Mouse (Mus musculus) forebrain, embryonic 10.5 days (tissue): ENCODE measurements around the gene Tuba1c. TPM values are rescaled to one million over a fixed set of nuclear protein-coding genes. Genes with fewer than 3 reads are reported as not detected.
"Not testable (repeated sequence)": the region's sequence is repeated elsewhere in the genome, so short reads cannot be mapped to it uniquely, and the experiment has no call there.

Experiments
- DNase-seq: peaks from one replicate; pipeline ENCODE4 v3.0.0-alpha.2; 2017; ENCODE audit warnings: low spot score; ENCODE audit errors: extremely low spot score
- H3K27ac ChIP-seq: fragments of 300-500 bp; sonication (generic); 2 replicates; pipeline ENCODE4 v1.5.1; 2016; ENCODE audit warnings: mild to moderate bottlenecking
- H3K27me3 ChIP-seq: fragments of 300-500 bp; sonication (generic); 2 replicates; pipeline ENCODE4 v1.6.1; 2016; ENCODE audit warnings: mild to moderate bottlenecking; ENCODE audit not compliant: poor library complexity, severe bottlenecking
- H3K36me3 ChIP-seq: fragments of 300-500 bp; sonication (generic); replicated peaks from 2 replicates; pipeline ENCODE4 v1.6.1; 2016; ENCODE audit warnings: mild to moderate bottlenecking, moderate library complexity
- H3K4me1 ChIP-seq: fragments of 300-500 bp; sonication (generic); 2 replicates; pipeline ENCODE4 v1.6.1; 2016
- H3K4me3 ChIP-seq: fragments of 300-500 bp; sonication (generic); 2 replicates; pipeline ENCODE4 v1.5.1; 2016; ENCODE audit warnings: mild to moderate bottlenecking, moderate library complexity
- H3K9me3 ChIP-seq: fragments of 300-500 bp; sonication (generic); 2 replicates; pipeline ENCODE4 v1.6.1; 2016; ENCODE audit warnings: mild to moderate bottlenecking, moderate library complexity
- WGBS: fragments of 180-500 bp; shearing (Covaris S2); methylation state at CpG from one replicate; pipeline ENCODE4 v1.1.7; 2016; 5-methylcytosine and 5-hydroxymethylcytosine counted together
- polyA plus RNA-seq: library from polyadenylated mRNA; unstranded; fragments of >200 nt; fragmentation: Nextera tagmentation; extraction: Ambion mirVana; gene quantifications from 2 replicates; pipeline ENCODE4 v1.2.1, GENCODE M21; 2016

Tuba1c gene
- polyA plus RNA-seq, 1 experiment from 2014 or later: 171 TPM

DNA sequence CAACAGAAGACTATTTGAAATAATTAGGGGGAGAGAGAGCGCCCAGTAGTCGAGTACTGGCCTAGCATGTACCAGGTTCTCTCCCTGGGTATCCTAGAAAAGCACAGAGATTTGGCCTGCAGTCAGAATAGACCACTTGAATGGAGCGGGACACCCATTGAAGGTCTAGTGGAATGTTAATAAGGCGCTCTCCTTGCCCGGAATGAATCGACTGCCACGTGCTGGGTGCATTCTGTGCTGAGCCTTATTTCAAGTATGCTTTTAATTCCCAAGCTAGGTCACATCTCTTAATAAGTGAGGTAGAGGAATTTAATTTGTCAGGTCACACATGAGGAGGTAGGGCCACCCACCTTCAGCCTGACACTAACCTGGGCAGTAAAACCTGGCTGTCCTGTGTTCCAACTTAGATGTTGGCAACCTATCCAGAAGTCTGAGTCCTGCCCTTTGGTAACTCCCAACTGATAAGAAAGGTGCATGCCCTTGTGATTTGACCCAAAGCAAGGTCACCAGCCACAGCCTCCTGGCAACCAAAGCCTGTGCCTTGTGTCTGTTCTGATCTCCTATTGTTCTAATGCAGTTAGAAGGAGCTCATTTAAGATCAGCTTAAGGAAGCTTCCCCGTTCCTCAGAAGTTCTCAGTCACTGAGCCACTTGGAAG, 6.7 kb downstream of the Tuba1c start:
- peaks cover 2% of the 10 kb centered on the region; the same call in 1 of the 2 replicates for H3K27me3 ChIP-seq
- WGBS: 88% methylated on average over 8 of the region's 8 CpGs
- peaks cover 51% of the 10 kb centered on the region for H3K36me3 ChIP-seq
- no peak overlapping the region for H3K27ac ChIP-seq
- no peak for DNase-seq
- H3K9me3 ChIP-seq: no peaks in the 10 kb centered on the region
- H3K4me1 ChIP-seq: peaks cover 27% of the 10 kb centered on the region
- H3K4me3 ChIP-seq: no peak overlapping the region

DNA sequence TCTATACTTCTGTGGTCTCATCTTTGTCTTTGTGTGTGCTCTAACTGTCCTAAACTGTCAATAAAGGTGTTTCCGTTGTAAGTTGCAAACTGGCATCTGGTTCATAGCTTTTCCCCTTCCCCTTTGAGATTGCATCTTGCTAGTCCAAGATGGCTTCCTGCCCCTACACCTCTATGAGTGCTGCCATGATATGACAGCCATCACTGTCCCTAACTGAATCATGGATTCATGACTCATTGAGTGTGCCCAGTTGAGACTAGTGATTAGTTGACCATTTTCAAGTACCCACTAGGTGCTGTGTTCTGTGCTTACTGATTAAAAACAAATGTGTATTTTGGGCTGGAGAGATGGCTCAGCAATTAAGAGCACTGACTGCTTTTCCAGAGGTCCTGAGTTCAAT, 8.3 kb downstream of the Tuba1c start:
- Histone ChIP-seq H3K9me3 (no peaks in the 10 kb centered on the region), H3K4me1 (peaks cover 15% of the 10 kb centered on the region), H3K27me3 (peaks cover 14% of the 10 kb centered on the region; the same call in 1 of the 2 replicates), H3K27ac (no peak overlapping the region), H3K36me3 (peaks cover 48% of the 10 kb centered on the region), H3K4me3 (no peak overlapping the region)
- WGBS: 93% methylated on average over 1 of the region's 1 CpGs
- DNase-seq: no peak

DNA sequence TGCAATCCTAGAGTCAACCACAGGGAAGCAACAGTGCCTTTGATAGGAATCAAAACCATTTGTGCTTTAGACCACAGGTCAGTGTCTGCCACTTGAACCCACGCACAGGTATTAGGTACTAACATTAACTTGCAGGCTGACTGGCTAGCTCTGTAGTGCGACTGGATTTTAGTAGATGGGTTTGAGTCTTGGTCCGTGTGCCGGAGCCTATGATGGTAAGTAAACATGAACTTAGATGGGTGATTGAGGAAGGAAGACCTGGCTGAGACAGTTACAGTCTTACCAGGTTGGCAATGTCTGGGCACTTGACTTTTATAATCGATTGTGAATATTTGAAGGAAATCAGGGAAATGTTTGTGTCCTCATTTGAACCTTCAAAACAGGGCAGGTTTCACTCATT, 9.1 kb downstream of the Tuba1c start:
- H3K4me1 ChIP-seq: peaks cover 12% of the 10 kb centered on the region
- H3K36me3 ChIP-seq: peaks cover 43% of the 10 kb centered on the region
- no peak for DNase-seq
- 92% methylated on average over 5 of the region's 5 CpGs for WGBS
- peaks cover 14% of the 10 kb centered on the region; the same call in 1 of the 2 replicates for H3K27me3 ChIP-seq
- H3K27ac ChIP-seq: no peak overlapping the region
- H3K9me3 ChIP-seq: no peaks in the 10 kb centered on the region
- no peak overlapping the region for H3K4me3 ChIP-seq

DNA sequence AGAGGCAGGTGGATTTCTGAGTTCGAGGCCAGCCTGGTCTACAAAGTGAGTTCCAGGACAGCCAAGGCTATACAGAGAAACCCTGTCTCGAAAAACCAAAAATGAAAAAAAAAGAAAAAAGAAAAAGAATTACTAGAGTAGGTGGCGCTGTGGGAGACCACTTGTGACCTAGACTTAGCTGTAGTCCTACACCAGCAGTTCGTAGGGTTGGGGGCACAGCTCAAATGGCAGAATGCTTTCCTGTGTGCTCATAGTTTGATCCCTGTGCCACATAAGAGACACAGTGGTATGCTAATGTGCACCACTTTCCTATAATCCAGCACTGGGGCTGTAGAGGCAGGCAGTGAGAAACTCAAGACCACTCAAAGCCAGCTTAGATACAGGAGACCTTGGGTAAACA, 9.6 kb downstream of the Tuba1c start:
- Histone ChIP-seq H3K27ac (no peak overlapping the region), H3K4me3 (no peak overlapping the region), H3K4me1 (peaks cover 12% of the 10 kb centered on the region), H3K36me3 (peaks cover 41% of the 10 kb centered on the region), H3K27me3 (peaks cover 14% of the 10 kb centered on the region; the same call in 1 of the 2 replicates), H3K9me3 (no peaks in the 10 kb centered on the region)
- WGBS: 84% methylated on average over 4 of the region's 4 CpGs
- no peak for DNase-seq

DNA sequence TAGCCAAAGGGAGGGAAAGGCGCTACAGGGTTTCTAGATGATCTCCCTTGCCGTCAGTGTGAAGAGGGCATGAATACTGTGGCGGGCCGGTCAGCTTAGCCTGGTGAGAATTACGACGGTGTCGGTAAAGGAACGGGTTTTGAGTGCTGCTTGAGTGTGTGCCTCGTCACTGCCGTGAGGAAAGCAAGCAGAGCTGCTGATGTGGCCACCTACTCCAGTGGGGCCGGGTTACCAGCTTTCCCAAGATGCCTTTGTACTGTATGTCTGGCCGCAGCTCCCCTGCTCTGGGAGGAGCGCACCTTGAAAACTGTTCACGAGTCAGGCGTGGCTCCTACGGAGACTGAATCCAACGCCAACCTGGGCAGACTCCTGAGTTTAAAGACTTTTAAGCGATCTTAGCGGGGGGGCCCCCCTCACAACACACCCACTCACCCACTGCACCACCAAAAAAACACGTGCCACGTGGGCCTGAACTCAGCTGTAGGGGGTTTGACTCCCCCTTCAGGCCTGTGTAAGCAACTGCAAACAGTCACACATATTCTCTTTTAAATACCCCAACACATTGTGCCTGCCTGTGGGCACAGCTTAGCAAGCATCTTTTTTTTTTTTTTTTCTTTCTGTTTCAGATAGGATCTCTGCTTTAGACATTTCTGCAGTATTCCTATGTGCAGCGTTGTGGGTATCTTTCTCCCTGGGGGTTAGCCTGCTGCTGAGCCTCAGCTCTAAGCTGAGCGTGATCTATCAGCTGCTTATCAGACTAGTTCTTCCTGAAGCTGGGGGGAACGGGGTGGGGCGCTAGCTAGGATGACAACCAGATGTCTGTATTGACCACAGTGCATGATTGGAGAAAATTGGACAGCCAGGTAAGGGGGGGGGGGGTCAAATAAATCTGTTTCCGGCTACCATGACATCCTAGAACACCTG, 10.6 kb downstream of the Tuba1c start:
- Histone ChIP-seq H3K36me3 (peaks cover 31% of the 10 kb centered on the region), H3K27ac (no peak overlapping the region), H3K9me3 (no peaks in the 10 kb centered on the region), H3K4me3 (no peak overlapping the region), H3K4me1 (peaks cover 19% of the 10 kb centered on the region), H3K27me3 (peaks cover 14% of the 10 kb centered on the region; the same call in 1 of the 2 replicates)
- WGBS: 75% methylated on average over 26 of the region's 26 CpGs
- DNase-seq: no peak

DNA sequence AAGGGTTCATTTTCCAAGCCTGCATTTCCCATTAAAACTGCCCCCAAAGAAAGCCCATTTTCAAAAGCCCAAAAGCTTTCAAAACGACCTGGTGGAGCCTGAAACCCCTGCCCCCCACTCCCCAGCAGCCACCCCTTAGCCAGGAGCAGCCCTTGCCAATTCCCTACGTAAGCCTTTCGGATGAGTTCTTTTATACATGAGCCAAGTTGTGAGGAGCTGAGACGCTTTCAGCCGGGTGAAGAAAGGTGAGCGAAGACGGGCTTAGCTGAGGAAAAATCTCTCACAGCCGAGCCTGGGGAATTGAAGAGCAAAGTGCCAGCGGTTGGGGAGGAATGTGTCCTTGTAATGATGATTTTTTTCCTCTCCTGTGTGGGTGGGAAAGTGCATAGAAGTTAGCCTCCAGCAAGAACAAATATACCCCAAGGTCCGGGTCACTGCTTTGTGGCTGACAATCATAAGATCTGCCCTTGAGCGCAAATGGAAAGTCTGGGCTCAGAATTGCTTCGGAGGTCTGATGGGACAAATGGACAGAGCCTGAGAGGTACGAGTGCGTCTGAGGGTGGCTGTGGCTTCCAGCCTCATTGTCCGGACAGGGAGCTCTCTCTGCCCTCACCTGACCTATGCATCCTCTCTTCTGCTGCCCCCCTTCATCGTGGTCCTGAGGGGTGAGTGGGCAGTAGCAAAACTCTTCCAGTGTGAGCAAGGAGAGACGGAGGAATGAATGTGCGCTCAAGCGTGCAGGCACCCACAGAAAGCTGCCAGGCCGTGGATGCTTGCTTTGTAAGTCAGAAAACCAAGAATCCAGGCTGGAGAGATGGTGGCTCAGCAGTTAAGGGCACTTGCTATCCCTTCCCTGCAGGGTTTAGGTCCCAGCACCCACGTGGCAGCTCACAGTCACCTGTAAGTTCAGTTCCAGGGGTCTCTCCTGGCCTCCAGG, 11.5 kb downstream of the Tuba1c start:
- WGBS: 58% methylated on average over 21 of the region's 21 CpGs
- no peaks in the 10 kb centered on the region for H3K9me3 ChIP-seq
- H3K27me3 ChIP-seq: peaks cover 14% of the 10 kb centered on the region; the same call in 1 of the 2 replicates
- H3K27ac ChIP-seq: 0 out of 2 replicates have a peak overlapping the region, but pooled peaks have one; percentile 20
- H3K4me1 ChIP-seq: peaks cover 19% of the 10 kb centered on the region
- H3K36me3 ChIP-seq: peaks cover 22% of the 10 kb centered on the region
- no peak for DNase-seq
- no peak overlapping the region for H3K4me3 ChIP-seq

DNA sequence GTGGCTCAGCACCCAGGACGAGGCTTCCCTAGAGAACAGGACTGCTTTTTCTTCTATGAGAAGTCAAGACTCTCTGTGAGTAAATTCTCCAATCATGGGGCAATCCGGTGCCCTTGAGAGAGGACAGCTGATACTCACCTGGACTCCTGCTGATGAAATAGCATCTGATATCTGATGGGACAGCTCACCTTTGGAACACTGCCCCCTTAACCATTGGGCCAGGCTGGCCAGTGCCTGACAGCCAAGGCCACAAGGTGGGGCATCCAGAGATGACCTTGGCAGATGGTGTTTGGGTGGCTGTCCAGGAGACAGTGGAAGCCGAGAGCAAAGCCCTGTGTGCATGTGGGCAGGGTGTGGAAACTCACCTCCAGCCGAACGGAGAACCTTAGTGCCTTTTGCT, 12.6 kb downstream of the Tuba1c start:
- H3K9me3 ChIP-seq: no peaks in the 10 kb centered on the region
- H3K36me3 ChIP-seq: peaks cover 14% of the 10 kb centered on the region
- no peak overlapping the region for H3K27ac ChIP-seq
- H3K4me1 ChIP-seq: peaks cover 19% of the 10 kb centered on the region
- no peak overlapping the region for H3K4me3 ChIP-seq
- 86% methylated on average over 5 of the region's 5 CpGs for WGBS
- DNase-seq: no peak
- H3K27me3 ChIP-seq: peaks cover 22% of the 10 kb centered on the region; the same call in 1 of the 2 replicates

DNA sequence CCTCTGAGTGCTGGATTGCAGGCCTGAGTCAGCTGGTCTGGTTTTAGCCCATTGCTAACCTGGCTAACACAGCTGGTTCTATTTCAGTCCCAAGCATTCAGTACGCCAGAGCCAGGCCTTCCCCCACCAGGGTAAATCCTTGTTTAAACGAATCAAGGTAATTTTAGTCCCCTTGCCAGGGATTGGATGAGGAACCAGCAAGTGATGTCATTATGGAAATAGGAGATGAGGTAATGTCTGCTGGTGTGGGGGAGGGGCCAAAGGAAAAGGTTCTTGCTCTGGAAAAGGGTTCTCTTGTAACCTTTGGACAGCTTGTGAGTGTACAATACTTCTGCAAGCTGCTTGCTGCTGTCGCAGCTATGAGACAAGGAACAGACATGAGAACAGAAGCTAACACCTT, 15.2 kb downstream of the Tuba1c start:
- Histone ChIP-seq H3K27ac (0 out of 2 replicates have a peak overlapping the region, but pooled peaks have one; percentile 31), H3K27me3 (peaks cover 41% of the 10 kb centered on the region), H3K4me3 (no peak overlapping the region), H3K36me3 (no peaks in the 10 kb centered on the region), H3K9me3 (no peaks in the 10 kb centered on the region), H3K4me1 (peaks cover 19% of the 10 kb centered on the region)
- no peak for DNase-seq
- WGBS: 61% methylated on average over 3 of the region's 3 CpGs

DNA sequence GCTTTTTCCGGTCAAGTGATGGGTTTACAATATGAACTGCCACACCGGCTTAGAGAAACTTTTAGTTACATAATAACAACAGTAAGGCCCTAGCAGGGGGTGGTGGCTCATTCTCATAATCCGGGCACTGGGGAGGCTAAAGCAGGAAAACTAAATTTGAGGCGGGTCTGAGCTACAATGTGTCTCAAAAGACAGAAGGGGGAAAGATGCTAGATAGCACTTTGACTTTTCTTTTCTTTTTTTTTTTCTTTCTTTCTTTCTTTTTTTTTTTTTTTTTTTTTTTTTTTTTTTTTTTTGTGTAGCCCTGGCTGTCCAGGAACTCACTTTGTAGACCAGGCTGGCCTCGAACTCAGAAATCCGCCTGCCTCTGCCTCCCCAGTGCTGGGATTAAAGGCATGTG, 16.0 kb downstream of the Tuba1c start:
- H3K36me3 ChIP-seq, H3K4me3 ChIP-seq, DNase-seq, H3K27ac ChIP-seq, H3K9me3 ChIP-seq: not testable (repeated sequence)
- H3K27me3 ChIP-seq: peaks cover 49% of the 10 kb centered on the region
- 91% methylated on average over 6 of the region's 6 CpGs for WGBS
- H3K4me1 ChIP-seq: peaks cover 18% of the 10 kb centered on the region

DNA sequence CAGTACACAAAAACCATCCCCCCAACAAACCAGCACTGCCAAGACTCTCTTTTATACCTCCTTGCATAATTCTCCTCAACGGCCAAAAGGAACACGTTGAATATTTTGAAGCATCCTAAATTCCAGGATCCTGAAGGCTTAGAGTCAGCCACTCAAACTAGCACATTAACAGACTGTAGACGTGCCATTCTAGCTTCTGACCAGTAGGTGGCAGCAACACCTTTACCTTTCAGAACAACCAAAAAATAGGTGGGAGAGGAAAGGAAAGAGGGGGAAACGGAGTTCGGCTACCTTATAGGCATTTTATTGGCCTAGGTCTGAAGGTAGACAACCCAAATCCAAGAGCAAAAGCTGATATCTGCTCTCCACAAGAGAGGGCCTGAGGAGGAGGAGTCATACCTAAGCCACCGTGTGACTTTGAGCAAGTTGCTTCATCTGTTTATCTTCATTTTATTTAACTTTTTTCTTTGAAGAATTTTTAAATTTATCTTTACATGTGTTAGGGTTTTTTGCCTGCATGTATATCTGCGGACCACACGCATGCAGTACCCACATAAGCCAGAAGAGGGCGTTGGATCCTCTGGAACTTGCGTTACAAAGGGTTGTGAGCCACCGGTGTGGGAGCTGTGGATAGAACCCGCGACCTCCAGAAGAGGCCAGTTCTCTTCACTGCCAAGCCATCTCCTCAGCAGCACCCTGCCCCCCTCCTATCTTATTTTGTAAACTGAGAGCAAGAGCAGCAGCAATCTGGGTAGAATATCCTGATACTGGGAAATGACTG, 20.0 kb downstream of the Tuba1c start:
- Histone ChIP-seq H3K27ac (no peak overlapping the region), H3K4me1 (peaks cover 20% of the 10 kb centered on the region), H3K9me3 (no peaks in the 10 kb centered on the region), H3K27me3 (peaks cover 74% of the 10 kb centered on the region), H3K4me3 (no peak overlapping the region), H3K36me3 (no peaks in the 10 kb centered on the region)
- peak; percentile 59 for DNase-seq
- WGBS: 35% methylated on average over 13 of the region's 13 CpGs

DNA sequence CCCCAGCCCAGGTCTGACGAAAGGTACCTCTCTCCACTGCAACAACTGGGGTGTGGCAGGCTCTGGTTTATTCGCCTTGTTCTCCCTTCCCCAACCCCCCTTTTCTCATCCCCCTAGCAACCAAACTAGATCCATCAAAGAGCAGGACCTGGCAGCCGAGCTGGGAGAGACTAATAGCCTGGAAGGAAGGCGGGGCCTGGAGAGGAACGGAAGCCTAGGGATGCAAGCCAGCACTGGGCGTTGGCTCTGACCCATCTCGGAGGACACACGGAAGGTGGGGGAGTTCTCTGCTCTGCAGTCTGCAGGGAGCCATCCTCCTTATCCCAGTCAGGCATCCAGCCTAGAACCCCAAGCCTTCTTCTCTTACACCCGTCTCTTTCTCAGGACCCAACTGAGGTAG, 23.7 kb downstream of the Tuba1c start:
- no peaks in the 10 kb centered on the region for H3K36me3 ChIP-seq
- H3K27ac ChIP-seq: no peak overlapping the region
- H3K9me3 ChIP-seq: no peaks in the 10 kb centered on the region
- 9% methylated on average over 9 of the region's 9 CpGs for WGBS
- DNase-seq: no peak
- peaks cover 95% of the 10 kb centered on the region for H3K27me3 ChIP-seq
- peaks cover 38% of the 10 kb centered on the region for H3K4me1 ChIP-seq
- 0 out of 2 replicates have a peak overlapping the region, but pooled peaks have one; percentile 9 for H3K4me3 ChIP-seq
